Comparison of ENCODE assay signal across 19 mouse cellular contexts in genomic region chr10:88362218-88362617, GRCm38 (mm10). TPM values are rescaled to one million over a fixed set of nuclear protein-coding genes. Genes with fewer than 3 reads are reported as not detected.
DNase-seq lines count a peak whose midpoint lies in the region; ATAC-seq and TF ChIP-seq lines count a peak whose summit lies in the region.
"Had no signal": no experiment of that assay in that cellular context is flagged by ENCODE, and none has a peak within 500 bp of the region (broad histone marks: within the 10 kb centered on the region; RNA-seq: fewer than 3 reads in every experiment).

No protein-coding gene starts in this region.

- no peaks in the 10 kb centered on the region for H3K36me3 ChIP-seq in heart, postnatal 0 days (replicated peaks; ENCODE audit: control insufficient read depth, insufficient read depth, low read length)
- H3K36me3 ChIP-seq: embryonic facial prominence, embryonic 10.5 days; embryonic facial prominence, embryonic 12.5 days; forebrain, embryonic 15.5 days had no signal

- H3K9me3 ChIP-seq in heart, postnatal 0 days (replicated peaks; ENCODE audit: control insufficient read depth, low read length), result no peaks in the 10 kb centered on the region
- H3K9me3 ChIP-seq: embryonic facial prominence, embryonic 12.5 days; forebrain, embryonic 15.5 days had no signal

- no peak for DNase-seq in heart, postnatal 0 days (ENCODE audit: low spot score)
- DNase-seq in heart, adult 18-20 months, result no peak
- no peak for DNase-seq in layer of hippocampus, postnatal 14 days (ENCODE audit: low spot score in 2 of 2)
- no peak for DNase-seq in cerebellum, adult 9-11 months
- DNase-seq: adrenal gland, adult 2 months; adrenal gland, postnatal 10 days; adrenal gland, postnatal 25 days; cerebellum, adult 11 months; cerebellum, adult 18-20 months; cerebellum, adult 8-10 months; cerebellum, postnatal 10 days; cerebellum, postnatal 25 days; forebrain, postnatal 0 days had no signal

- no peak overlapping the region for H3K27ac ChIP-seq in heart, postnatal 0 days (ENCODE audit: low read depth)
- H3K27ac ChIP-seq: embryonic facial prominence, embryonic 10.5 days; embryonic facial prominence, embryonic 12.5 days; forebrain, embryonic 13.5 days; forebrain, embryonic 15.5 days had no signal

- TF ChIP-seq CTCF in heart, postnatal 0 days (IDR thresholded peaks at IDR 0.05; ENCODE audit: low read depth), result no peak

- H3K4me1 ChIP-seq in heart, postnatal 0 days (ENCODE audit: control insufficient read depth, insufficient read depth), result no peaks in the 10 kb centered on the region
- H3K4me1 ChIP-seq: embryonic facial prominence, embryonic 12.5 days had no signal

- peak; percentile 53; the same call in 1 of the 2 replicates for ATAC-seq in heart, postnatal 0 days (ENCODE audit: insufficient read depth, low read depth)
- peak; percentile 37 to 39; a peak in 1 of 4 replicates for ATAC-seq in hematopoietic stem cell, adult 5-6 weeks (replicated peaks in 1 of 2; ENCODE audit: insufficient read depth in 1 of 2, low FRiP score in 2 of 2, low TSS enrichment in 1 of 2, low read depth in 1 of 2, poor library complexity in 2 of 2, severe bottlenecking in 2 of 2)
- ATAC-seq: forebrain, embryonic 13.5 days; forebrain, embryonic 15.5 days; forebrain, postnatal 0 days had no signal

- H3K27me3 ChIP-seq in heart, postnatal 0 days (ENCODE audit: control insufficient read depth, insufficient read depth, low read length), result no peaks in the 10 kb centered on the region
- H3K27me3 ChIP-seq: forebrain, embryonic 15.5 days had no signal

- H3K4me3 ChIP-seq in heart, postnatal 0 days (ENCODE audit: low read depth, low read length), result no peak overlapping the region
- H3K4me3 ChIP-seq: embryonic facial prominence, embryonic 10.5 days; embryonic facial prominence, embryonic 12.5 days; forebrain, embryonic 13.5 days; forebrain, embryonic 15.5 days had no signal

- 48% methylated on average over 1 of the region's 1 CpGs for WGBS in heart, postnatal 0 days

- H3K9ac ChIP-seq in heart, postnatal 0 days (replicated peaks; ENCODE audit: low read depth, low read length), result no peak overlapping the region
- H3K9ac ChIP-seq: embryonic facial prominence, embryonic 12.5 days; forebrain, embryonic 13.5 days; forebrain, embryonic 15.5 days; forebrain, postnatal 0 days had no signal

- no peak overlapping the region for H3K4me2 ChIP-seq in heart, postnatal 0 days (ENCODE audit: low read depth, low read length)
- H3K4me2 ChIP-seq: embryonic facial prominence, embryonic 12.5 days; forebrain, embryonic 13.5 days; forebrain, embryonic 15.5 days had no signal

- TF ChIP-seq EP300 in heart, postnatal 0 days (IDR thresholded peaks at IDR 0.05; ENCODE audit: low read depth), result no peak

RNA-seq across cellular contexts. Expression of gene Dram1, which starts 16.7 kb away (rescaled TPM):
- total RNA-seq in heart, postnatal 0 days (2014; rRNA removed; ENCODE audit: low replicate concordance), result 1.5 and 2.2 TPM in 2 replicates
- polyA plus RNA-seq in heart, postnatal 0 days (2015; fragmentation: Nextera tagmentation; extraction: Ambion mirVana), result 1.2 and 1.8 TPM in 2 replicates
- total RNA-seq in heart, adult 18-20 months (2021), result 1 to 10 TPM; 2.9 to 4.2 TPM
- total RNA-seq in hematopoietic stem cell, adult 5-6 weeks (2017), result 1.5 and 7.1 TPM in 2 replicates
- 1 to 10 TPM; 1.5 to 1.6 TPM for total RNA-seq in layer of hippocampus, postnatal 14 days (2021)
- total RNA-seq: MEL had no signal

RNA-seq across cellular contexts. Expression of gene Gnptab, which starts 16.7 kb away (rescaled TPM):
- total RNA-seq in heart, postnatal 0 days (2014; rRNA removed; ENCODE audit: low replicate concordance), result 15.8 and 18.8 TPM in 2 replicates
- 8.4 and 9.7 TPM in 2 replicates for polyA plus RNA-seq in heart, postnatal 0 days (2015; fragmentation: Nextera tagmentation; extraction: Ambion mirVana)
- total RNA-seq in heart, adult 18-20 months (2021), result 10 to 100 TPM; 25.5 to 25.9 TPM
- 55.6 and 65.2 TPM in 2 replicates for total RNA-seq in hematopoietic stem cell, adult 5-6 weeks (2017)
- total RNA-seq in layer of hippocampus, postnatal 14 days (2021), result 10 to 100 TPM; 83.8 to 96.8 TPM
